Mouse (Mus musculus) stomach, postnatal 0 days (tissue): ENCODE measurements at regions not wholly inside any gene's neighbourhood (a gene's known extent, or its start where the extent isn't known, plus 50 kb on each side); places are given as distances from the start of the nearest gene placed in this dataset.

Experiments used
- CTCF ChIP-seq: IDR thresholded peaks from 2 replicates; pipeline ENCODE4 v1.5.1; 2016; ENCODE audit warnings: antibody characterized with exemption, low read depth, mild to moderate bottlenecking, moderate library complexity
- EP300 ChIP-seq: optimal IDR thresholded peaks from 2 replicates; pipeline ENCODE3; 2016; ENCODE audit warnings: antibody characterized with exemption

GRCm38 (mm10) chr17:7619641-7620040 lies 207.5 kb downstream of the Fndc1 start:
- TF ChIP-seq CTCF (no peak), EP300 (no peak)
